Mouse (Mus musculus) liver, embryonic 14 days (tissue): Measurements from ENCODE around the gene Rxrb. TPM values are rescaled to one million over a fixed set of nuclear protein-coding genes. Genes with fewer than 3 reads are reported as not detected.

ENCODE experiments used
- polyA plus RNA-seq: library from polyadenylated mRNA; depleted of rRNA; stranded (reverse); fragments of >200 nt; gene quantifications from 2 replicates; pipeline ENCODE4 v1.2.3, GENCODE M21; 2012; rRNA removed

The Rxrb gene
- polyA plus RNA-seq, result 15.0 and 18.0 TPM in 2 replicates

GRCm38 (mm10) chr17:34031465-34032173 lies at the start of gene Rxrb, which contains the start of gene Slc39a7:
TSS of gene Rxrb (plus strand) at chr17:34031812.
TSS of gene Slc39a7 (minus strand) at chr17:34031682.

GRCm38 (mm10) chr17:34000150-34000537 lies 31.5 kb upstream of the Rxrb start, which contains the start of gene H2-K1:
TSS of gene H2-K1 (minus strand) at chr17:34000347.

GRCm38 (mm10) chr17:34024317-34024821 lies 7.2 kb upstream of the Rxrb start, which contains the start of gene Ring1:
TSS of gene Ring1 (minus strand) at chr17:34024680.

GRCm38 (mm10) chr17:34027656-34028223 lies 3.9 kb upstream of the Rxrb start, which contains the start of gene H2-Ke6:
TSS of gene H2-Ke6 (minus strand) at chr17:34028060.

GRCm38 (mm10) chr17:34038878-34039561 lies 7.4 kb downstream of the Rxrb start, which contains the start of gene Col11a2:
TSS of gene Col11a2 (plus strand) at chr17:34039437.

Other genes starting within 250 kb of the Rxrb start
- gene Angptl4, start 250.0 kb upstream of the Rxrb start, polyA plus RNA-seq, result 5.3 and 6.5 TPM in 2 replicates
- 7.5 and 8.2 TPM in 2 replicates for gene Kank3, start 221.3 kb upstream of the Rxrb start, polyA plus RNA-seq
- 798 and 847 TPM in 2 replicates for gene Rps28, start 207.2 kb upstream of the Rxrb start, polyA plus RNA-seq
- gene Ndufa7, start 207.2 kb upstream of the Rxrb start, polyA plus RNA-seq, result 125 and 147 TPM in 2 replicates
- gene Cd320, start 188.7 kb upstream of the Rxrb start, polyA plus RNA-seq, result 6.8 TPM in 2 replicates
- gene Gm7029, start 158.0 kb upstream of the Rxrb start, polyA plus RNA-seq, result not detected in 2 replicates
- gene Kifc1, start 141.2 kb upstream of the Rxrb start, polyA plus RNA-seq, result 37.2 and 40.2 TPM in 2 replicates
- 0.45 and 0.64 TPM in 2 replicates for gene Platr17, start 126.7 kb upstream of the Rxrb start, polyA plus RNA-seq
- gene Daxx, start 122.4 kb upstream of the Rxrb start, polyA plus RNA-seq, result 13.5 and 16.7 TPM in 2 replicates
- 8.7 and 12.3 TPM in 2 replicates for gene Tapbp, start 115.9 kb upstream of the Rxrb start, polyA plus RNA-seq
- 10.9 and 11.4 TPM in 2 replicates for gene Zbtb22, start 115.9 kb upstream of the Rxrb start, polyA plus RNA-seq
- gene Rgl2, start 102.3 kb upstream of the Rxrb start, polyA plus RNA-seq, result 15.3 and 15.4 TPM in 2 replicates
- gene Pfdn6, start 91.5 kb upstream of the Rxrb start, polyA plus RNA-seq, result 72.9 and 74.1 TPM in 2 replicates
- gene Wdr46, start 91.2 kb upstream of the Rxrb start, polyA plus RNA-seq, result 17.6 and 21.4 TPM in 2 replicates
- 1.0 and 1.2 TPM in 2 replicates for gene B3galt4, start 80.3 kb upstream of the Rxrb start, polyA plus RNA-seq
- gene Vps52, start 76.0 kb upstream of the Rxrb start, polyA plus RNA-seq, result 15.7 and 18.1 TPM in 2 replicates
- 1,154 and 1,315 TPM in 2 replicates for gene Rps18, start 75.8 kb upstream of the Rxrb start, polyA plus RNA-seq
- gene H2-K1, start 31.5 kb upstream of the Rxrb start, polyA plus RNA-seq, result 115 and 137 TPM in 2 replicates
- gene Ring1, start 7.1 kb upstream of the Rxrb start, polyA plus RNA-seq, result 9.6 and 10.5 TPM in 2 replicates
- 28.0 and 29.0 TPM in 2 replicates for gene H2-Ke6, start 3.8 kb upstream of the Rxrb start, polyA plus RNA-seq
- gene Slc39a7, start 130 bp upstream of the Rxrb start, polyA plus RNA-seq, result 27.2 and 30.7 TPM in 2 replicates
- 0.27 and 0.33 TPM in 2 replicates for gene Col11a2, start 7.6 kb downstream of the Rxrb start, polyA plus RNA-seq
- 0.32 and 0.41 TPM in 2 replicates for gene H2-Oa, start 60.5 kb downstream of the Rxrb start, polyA plus RNA-seq
- 2.2 and 3.2 TPM in 2 replicates for gene H2-DMa, start 87.7 kb downstream of the Rxrb start, polyA plus RNA-seq
- 53.0 and 53.8 TPM in 2 replicates for gene Brd2, start 90.8 kb downstream of the Rxrb start, polyA plus RNA-seq
- 0.18 and 0.41 TPM in 2 replicates for gene H2-DMb2, start 111.5 kb downstream of the Rxrb start, polyA plus RNA-seq
- gene H2-DMb1, start 121.3 kb downstream of the Rxrb start, polyA plus RNA-seq, result 0.68 and 1.0 TPM in 2 replicates
- gene Tap1, start 155.7 kb downstream of the Rxrb start, polyA plus RNA-seq, result 2.4 and 2.7 TPM in 2 replicates
- gene Psmb9, start 156.0 kb downstream of the Rxrb start, polyA plus RNA-seq, result 5.4 and 6.2 TPM in 2 replicates
- 10.8 and 12.8 TPM in 2 replicates for gene Psmb8, start 165.9 kb downstream of the Rxrb start, polyA plus RNA-seq
- 2.8 and 3.3 TPM in 2 replicates for gene Tap2, start 171.7 kb downstream of the Rxrb start, polyA plus RNA-seq
- 0.12 and 0.17 TPM in 2 replicates for gene H2-Ob, start 207.1 kb downstream of the Rxrb start, polyA plus RNA-seq
- 1.5 and 1.9 TPM in 2 replicates for gene H2-Ab1, start 225.9 kb downstream of the Rxrb start, polyA plus RNA-seq